Mouse (Mus musculus): Measurements from ENCODE around the gene Adgrv1.

Adgrv1 gene

GRCm38 (mm10) chr13:81426896-81427755 lies 205.8 kb downstream of the Adgrv1 start:
- DNase-seq (ENCODE audit: inconsistent age in 2 of 2, low spot score in 1 of 2): peak; percentile 27 to 87

- no peak for DNase-seq (ENCODE audit: inconsistent age in 2 of 2, low spot score in 1 of 2)
These were observed 207.8 kb downstream of the Adgrv1 start for GRCm38 (mm10) chr13:81425111-81425510.

GRCm38 (mm10) chr13:81424002-81424401 lies 209.0 kb downstream of the Adgrv1 start:
- DNase-seq (ENCODE audit: inconsistent age in 2 of 2, low spot score in 1 of 2): no peak

- DNase-seq (ENCODE audit: inconsistent age in 2 of 2, low spot score in 1 of 2): no peak
These were observed 225.0 kb downstream of the Adgrv1 start for GRCm38 (mm10) chr13:81407881-81408460.

GRCm38 (mm10) chr13:81402826-81403225 lies 230.1 kb downstream of the Adgrv1 start:
- no peak for DNase-seq (ENCODE audit: inconsistent age in 2 of 2, low spot score in 1 of 2)

GRCm38 (mm10) chr13:81402191-81402590 lies 230.8 kb downstream of the Adgrv1 start:
- no peak for DNase-seq (ENCODE audit: inconsistent age in 2 of 2, low spot score in 1 of 2)

- DNase-seq (ENCODE audit: inconsistent age in 2 of 2, low spot score in 1 of 2): peak; percentile 17 to 39
These were observed 231.2 kb downstream of the Adgrv1 start for GRCm38 (mm10) chr13:81401742-81402141.

GRCm38 (mm10) chr13:81385597-81386362 lies 247.2 kb downstream of the Adgrv1 start:
- DNase-seq (ENCODE audit: inconsistent age in 2 of 2, low spot score in 1 of 2): peak; percentile 21 to 38

- DNase-seq (ENCODE audit: inconsistent age in 2 of 2, low spot score in 1 of 2): no peak
These were observed 251.1 kb downstream of the Adgrv1 start for GRCm38 (mm10) chr13:81381835-81382234.

GRCm38 (mm10) chr13:81370801-81371456 lies 262.0 kb downstream of the Adgrv1 start:
- DNase-seq (ENCODE audit: inconsistent age in 2 of 2, low spot score in 1 of 2): peak; percentile 57 to 82

- DNase-seq (ENCODE audit: inconsistent age in 2 of 2, low spot score in 1 of 2): peak in 1 of 2 experiments; percentile 51
These were observed 262.8 kb downstream of the Adgrv1 start for GRCm38 (mm10) chr13:81370196-81370595.

- DNase-seq (ENCODE audit: inconsistent age in 2 of 2, low spot score in 1 of 2): peak in 1 of 2 experiments; percentile 73
These were observed 263.4 kb downstream of the Adgrv1 start for GRCm38 (mm10) chr13:81369564-81369963.

- peak; percentile 28 to 79 for DNase-seq (ENCODE audit: inconsistent age in 2 of 2, low spot score in 1 of 2)
These were observed 264.0 kb downstream of the Adgrv1 start for GRCm38 (mm10) chr13:81368987-81369386.

- DNase-seq (ENCODE audit: inconsistent age in 2 of 2, low spot score in 1 of 2): peak in 1 of 2 experiments; percentile 63
These were observed 265.1 kb downstream of the Adgrv1 start for GRCm38 (mm10) chr13:81367681-81368376.

- no peak for DNase-seq (ENCODE audit: inconsistent age in 2 of 2, low spot score in 1 of 2)
These were observed 272.6 kb downstream of the Adgrv1 start for GRCm38 (mm10) chr13:81360338-81360737.

- peak in 1 of 2 experiments; percentile 80 for DNase-seq (ENCODE audit: inconsistent age in 2 of 2, low spot score in 1 of 2)
These were observed 274.2 kb downstream of the Adgrv1 start for GRCm38 (mm10) chr13:81358766-81359165.

GRCm38 (mm10) chr13:81358365-81358764 lies 274.6 kb downstream of the Adgrv1 start:
- peak; percentile 44 to 86 for DNase-seq (ENCODE audit: inconsistent age in 2 of 2, low spot score in 1 of 2)

- DNase-seq (ENCODE audit: inconsistent age in 2 of 2, low spot score in 1 of 2): peak in 1 of 2 experiments; percentile 40
These were observed 275.7 kb downstream of the Adgrv1 start for GRCm38 (mm10) chr13:81357215-81357614.

- DNase-seq (ENCODE audit: inconsistent age in 2 of 2, low spot score in 1 of 2): no peak
These were observed 278.4 kb downstream of the Adgrv1 start for GRCm38 (mm10) chr13:81354587-81354986.

GRCm38 (mm10) chr13:81352296-81352695 lies 280.7 kb downstream of the Adgrv1 start:
- DNase-seq (ENCODE audit: inconsistent age in 2 of 2, low spot score in 1 of 2): peak in 1 of 2 experiments; percentile 70

Measured in adrenal gland, adult (tissue).